Mouse (Mus musculus): ENCODE results near the gene Rpusd2. TPM values are rescaled to one million over a fixed set of nuclear protein-coding genes. Genes with fewer than 3 reads are reported as not detected.
"Not testable (repeated sequence)": the region's sequence is repeated elsewhere in the genome, so short reads cannot be mapped to it uniquely, and the experiment has no call there.

Gene Rpusd2
- polyA plus RNA-seq, 1 experiment from 2014 or later, result 2.1 TPM

GRCm38 (mm10) chr2:119014989-119015388 is 19.6 kb upstream of the Rpusd2 start:
- H3K4me1 ChIP-seq (ENCODE audit: control insufficient read depth, low read depth, low read length), result no peaks in the 10 kb centered on the region
- H3K27ac ChIP-seq (ENCODE audit: low read length), result no peak overlapping the region
- 35% methylated on average over 7 of the region's 7 CpGs for WGBS (ENCODE audit: insufficient replicate concordance)
- no peak overlapping the region for H3K4me2 ChIP-seq (ENCODE audit: low read depth, low read length)
- no peak for ATAC-seq (ENCODE audit: low read depth)
- peaks cover 17% of the 10 kb centered on the region for H3K36me3 ChIP-seq (ENCODE audit: control insufficient read depth, insufficient read depth)
- no peak overlapping the region for H3K4me3 ChIP-seq (ENCODE audit: low read depth, low read length)
- peaks cover 4% of the 10 kb centered on the region; the same call in 1 of the 2 replicates for H3K9me3 ChIP-seq (replicated peaks; ENCODE audit: control insufficient read depth, low read length)
- no peaks in the 10 kb centered on the region for H3K27me3 ChIP-seq (ENCODE audit: control insufficient read depth, insufficient read depth, low read depth, low read length)
- H3K9ac ChIP-seq (ENCODE audit: low read depth, low read length), result no peak overlapping the region

GRCm38 (mm10) chr2:119015604-119016180 is 18.9 kb upstream of the Rpusd2 start:
- no peak overlapping the region for H3K4me2 ChIP-seq (ENCODE audit: low read depth, low read length)
- ATAC-seq (ENCODE audit: low read depth), result no peak
- no peaks in the 10 kb centered on the region for H3K4me1 ChIP-seq (ENCODE audit: control insufficient read depth, low read depth, low read length)
- peaks cover 4% of the 10 kb centered on the region; the same call in 1 of the 2 replicates for H3K9me3 ChIP-seq (replicated peaks; ENCODE audit: control insufficient read depth, low read length)
- 22% methylated on average over 12 of the region's 12 CpGs for WGBS (ENCODE audit: insufficient replicate concordance)
- H3K36me3 ChIP-seq (ENCODE audit: control insufficient read depth, insufficient read depth), result peaks cover 17% of the 10 kb centered on the region
- H3K27ac ChIP-seq (ENCODE audit: low read length), result no peak overlapping the region
- no peak overlapping the region for H3K9ac ChIP-seq (ENCODE audit: low read depth, low read length)
- H3K27me3 ChIP-seq (ENCODE audit: control insufficient read depth, insufficient read depth, low read depth, low read length), result no peaks in the 10 kb centered on the region
- H3K4me3 ChIP-seq (ENCODE audit: low read depth, low read length), result no peak overlapping the region

GRCm38 (mm10) chr2:119016312-119016711 is 18.3 kb upstream of the Rpusd2 start:
- H3K27ac ChIP-seq (ENCODE audit: low read length); H3K9ac ChIP-seq (ENCODE audit: low read depth, low read length); ATAC-seq (ENCODE audit: low read depth); H3K4me3 ChIP-seq (ENCODE audit: low read depth, low read length); H3K9me3 ChIP-seq (replicated peaks; ENCODE audit: control insufficient read depth, low read length); H3K27me3 ChIP-seq (ENCODE audit: control insufficient read depth, insufficient read depth, low read depth, low read length); H3K4me2 ChIP-seq (ENCODE audit: low read depth, low read length); H3K4me1 ChIP-seq (ENCODE audit: control insufficient read depth, low read depth, low read length): not testable (repeated sequence)
- H3K36me3 ChIP-seq (ENCODE audit: control insufficient read depth, insufficient read depth), result peaks cover 22% of the 10 kb centered on the region
- WGBS (ENCODE audit: insufficient replicate concordance), result 37% methylated on average over 4 of the region's 4 CpGs

GRCm38 (mm10) chr2:119017647-119018046 is 16.9 kb upstream of the Rpusd2 start:
- no peaks in the 10 kb centered on the region for H3K27me3 ChIP-seq (ENCODE audit: control insufficient read depth, insufficient read depth, low read depth, low read length)
- H3K36me3 ChIP-seq (ENCODE audit: control insufficient read depth, insufficient read depth), result peaks cover 33% of the 10 kb centered on the region
- 83% methylated on average over 3 of the region's 3 CpGs for WGBS (ENCODE audit: insufficient replicate concordance)
- no peak overlapping the region for H3K4me3 ChIP-seq (ENCODE audit: low read depth, low read length)
- no peaks in the 10 kb centered on the region for H3K4me1 ChIP-seq (ENCODE audit: control insufficient read depth, low read depth, low read length)
- H3K4me2 ChIP-seq (ENCODE audit: low read depth, low read length), result no peak overlapping the region
- H3K27ac ChIP-seq (ENCODE audit: low read length), result no peak overlapping the region
- H3K9ac ChIP-seq (ENCODE audit: low read depth, low read length), result no peak overlapping the region
- no peak for ATAC-seq (ENCODE audit: low read depth)
- peaks cover 4% of the 10 kb centered on the region for H3K9me3 ChIP-seq (replicated peaks; ENCODE audit: control insufficient read depth, low read length)

GRCm38 (mm10) chr2:119018391-119019122 is 16.0 kb upstream of the Rpusd2 start:
- Histone ChIP-seq H3K9ac (ENCODE audit: low read depth, low read length) (no peak overlapping the region), H3K27ac (ENCODE audit: low read length) (no peak overlapping the region), H3K4me2 (ENCODE audit: low read depth, low read length) (no peak overlapping the region), H3K9me3 (replicated peaks; ENCODE audit: control insufficient read depth, low read length) (peaks cover 4% of the 10 kb centered on the region), H3K36me3 (ENCODE audit: control insufficient read depth, insufficient read depth) (peaks cover 36% of the 10 kb centered on the region), H3K4me3 (ENCODE audit: low read depth, low read length) (no peak overlapping the region), H3K27me3 (ENCODE audit: control insufficient read depth, insufficient read depth, low read depth, low read length) (no peaks in the 10 kb centered on the region), H3K4me1 (ENCODE audit: control insufficient read depth, low read depth, low read length) (peaks cover under 1% of the 10 kb centered on the region; the same call in 1 of the 2 replicates)
- WGBS (ENCODE audit: insufficient replicate concordance), result 74% methylated on average over 22 of the region's 22 CpGs
- no peak for ATAC-seq (ENCODE audit: low read depth)

GRCm38 (mm10) chr2:119019131-119019530 is 15.5 kb upstream of the Rpusd2 start:
- no peak overlapping the region for H3K9ac ChIP-seq (ENCODE audit: low read depth, low read length)
- H3K4me3 ChIP-seq (ENCODE audit: low read depth, low read length), result no peak overlapping the region
- WGBS (ENCODE audit: insufficient replicate concordance), result 45% methylated on average over 5 of the region's 5 CpGs
- H3K9me3 ChIP-seq (replicated peaks; ENCODE audit: control insufficient read depth, low read length), result peaks cover 4% of the 10 kb centered on the region
- H3K27me3 ChIP-seq (ENCODE audit: control insufficient read depth, insufficient read depth, low read depth, low read length), result no peaks in the 10 kb centered on the region
- no peak for ATAC-seq (ENCODE audit: low read depth)
- H3K36me3 ChIP-seq (ENCODE audit: control insufficient read depth, insufficient read depth), result peaks cover 36% of the 10 kb centered on the region
- no peak overlapping the region for H3K4me2 ChIP-seq (ENCODE audit: low read depth, low read length)
- peaks cover 6% of the 10 kb centered on the region for H3K4me1 ChIP-seq (ENCODE audit: control insufficient read depth, low read depth, low read length)
- no peak overlapping the region for H3K27ac ChIP-seq (ENCODE audit: low read length)

GRCm38 (mm10) chr2:119019538-119019937 is 15.1 kb upstream of the Rpusd2 start:
- H3K27ac ChIP-seq (ENCODE audit: low read length), result no peak overlapping the region
- 68% methylated on average over 4 of the region's 4 CpGs for WGBS (ENCODE audit: insufficient replicate concordance)
- H3K4me2 ChIP-seq (ENCODE audit: low read depth, low read length), result no peak overlapping the region
- peaks cover 10% of the 10 kb centered on the region for H3K4me1 ChIP-seq (ENCODE audit: control insufficient read depth, low read depth, low read length)
- no peak overlapping the region for H3K9ac ChIP-seq (ENCODE audit: low read depth, low read length)
- peaks cover 4% of the 10 kb centered on the region for H3K9me3 ChIP-seq (replicated peaks; ENCODE audit: control insufficient read depth, low read length)
- no peaks in the 10 kb centered on the region for H3K27me3 ChIP-seq (ENCODE audit: control insufficient read depth, insufficient read depth, low read depth, low read length)
- H3K36me3 ChIP-seq (ENCODE audit: control insufficient read depth, insufficient read depth), result peaks cover 36% of the 10 kb centered on the region
- H3K4me3 ChIP-seq (ENCODE audit: low read depth, low read length), result no peak overlapping the region
- ATAC-seq (ENCODE audit: low read depth), result no peak

- Histone ChIP-seq H3K36me3 (ENCODE audit: control insufficient read depth, insufficient read depth) (peaks cover 28% of the 10 kb centered on the region), H3K27me3 (ENCODE audit: control insufficient read depth, insufficient read depth, low read depth, low read length) (no peaks in the 10 kb centered on the region), H3K4me2 (ENCODE audit: low read depth, low read length) (no peak overlapping the region), H3K9ac (ENCODE audit: low read depth, low read length) (no peak overlapping the region), H3K27ac (ENCODE audit: low read length) (no peak overlapping the region), H3K9me3 (replicated peaks; ENCODE audit: control insufficient read depth, low read length) (no peaks in the 10 kb centered on the region; the same call in 1 of the 2 replicates), H3K4me1 (ENCODE audit: control insufficient read depth, low read depth, low read length) (peaks cover 36% of the 10 kb centered on the region), H3K4me3 (ENCODE audit: low read depth, low read length) (no peak overlapping the region)
- WGBS (ENCODE audit: insufficient replicate concordance), result 87% methylated on average over 6 of the region's 6 CpGs
- no peak for ATAC-seq (ENCODE audit: low read depth)
Measured at GRCm38 (mm10) chr2:119023154-119023660, 11.4 kb upstream of the Rpusd2 start.

Data from liver, embryonic 16.5 days (tissue).